Mouse (Mus musculus) spleen, postnatal 36 days (tissue): ENCODE measurements at regions not wholly inside any gene's neighbourhood (a gene's known extent, or its start where the extent isn't known, plus 50 kb on each side); places are given as distances from the start of the nearest gene placed in this dataset.

Experiments used
- DNase-seq, 2 experiments: peaks; one replicate each; pipeline ENCODE4 v3.0.0; 2022; ENCODE audit warnings: low spot score in 2 of 2, mixed read lengths in 1 of 2

DNA sequence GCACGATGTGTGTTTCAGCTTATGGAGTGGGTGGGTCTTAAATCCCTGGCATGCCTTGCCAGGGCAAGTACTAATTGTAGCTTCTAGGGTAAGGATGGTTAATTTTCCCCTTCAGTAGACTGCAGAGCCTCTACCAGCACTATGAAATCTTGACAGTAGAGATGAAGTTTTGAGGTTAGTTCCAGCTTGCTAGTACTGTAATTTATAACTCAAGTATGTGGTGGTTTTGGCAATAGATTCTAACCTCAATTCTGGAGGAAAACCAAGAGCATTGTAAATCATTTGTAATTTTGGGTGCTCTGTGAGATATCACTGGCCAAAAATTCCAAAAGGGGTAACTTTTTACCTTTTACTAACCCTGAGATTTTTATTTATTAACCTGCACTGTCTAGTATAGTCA, 164.3 kb upstream of the Ednrb start:
- DNase-seq: no peak

DNA sequence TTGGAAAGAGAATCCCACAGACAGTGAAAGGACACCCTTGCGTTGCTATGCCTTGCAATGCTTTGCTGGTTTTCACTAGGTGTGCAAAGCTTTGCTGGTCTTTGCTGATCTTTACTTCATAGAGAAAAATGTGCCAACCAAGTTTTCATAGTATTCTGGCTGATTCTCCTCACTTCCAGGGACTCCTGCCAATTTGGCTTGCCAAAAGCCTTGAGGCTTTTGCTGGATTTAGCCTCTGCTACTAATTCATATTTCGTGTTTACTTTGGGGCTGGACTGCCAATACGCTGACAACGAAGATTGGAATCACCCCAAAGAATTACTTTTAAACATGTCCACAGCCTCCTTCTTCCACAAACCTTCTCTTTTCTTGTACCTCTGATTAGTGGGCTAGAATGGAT, 162.2 kb upstream of the Ednrb start:
- DNase-seq: no peak

DNA sequence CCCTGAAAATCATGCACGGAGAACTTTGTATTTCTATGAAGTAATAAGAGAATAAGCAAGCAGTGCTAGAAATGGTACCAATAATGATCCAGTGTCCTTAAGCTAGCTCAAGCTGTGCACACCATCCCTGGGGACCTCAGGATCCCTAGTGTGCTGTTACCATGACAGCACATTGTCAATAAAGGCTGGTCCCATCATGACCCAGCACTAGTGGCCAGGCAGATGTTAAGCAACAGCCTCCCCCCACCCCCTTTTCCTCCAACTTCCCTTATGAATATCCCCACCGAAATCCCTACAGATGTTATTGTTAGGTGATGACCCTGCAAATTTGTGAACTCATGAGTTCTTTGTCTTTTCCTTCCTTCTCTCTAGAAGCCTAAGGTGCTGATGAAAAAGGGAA, 160.9 kb upstream of the Ednrb start:
- DNase-seq: no peak

DNA sequence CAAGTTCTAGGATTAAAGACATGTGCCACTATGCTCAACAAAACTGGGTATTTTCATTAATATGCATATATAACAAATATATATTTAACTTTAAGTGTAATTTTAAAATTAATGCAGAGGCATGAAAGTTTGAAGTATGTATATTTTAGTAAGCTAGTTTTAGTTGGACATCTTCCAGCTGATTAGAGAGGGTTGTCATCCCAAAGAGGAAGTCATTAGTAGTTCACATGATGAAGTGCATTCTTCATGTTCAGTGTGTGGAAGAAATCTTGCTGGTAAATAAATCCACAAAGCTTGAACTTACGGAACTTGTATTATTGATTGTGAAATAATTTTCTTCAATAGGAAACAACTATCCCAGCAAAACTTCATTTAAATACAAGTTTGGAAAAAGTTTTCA, 158.2 kb upstream of the Ednrb start:
- DNase-seq: no peak

DNA sequence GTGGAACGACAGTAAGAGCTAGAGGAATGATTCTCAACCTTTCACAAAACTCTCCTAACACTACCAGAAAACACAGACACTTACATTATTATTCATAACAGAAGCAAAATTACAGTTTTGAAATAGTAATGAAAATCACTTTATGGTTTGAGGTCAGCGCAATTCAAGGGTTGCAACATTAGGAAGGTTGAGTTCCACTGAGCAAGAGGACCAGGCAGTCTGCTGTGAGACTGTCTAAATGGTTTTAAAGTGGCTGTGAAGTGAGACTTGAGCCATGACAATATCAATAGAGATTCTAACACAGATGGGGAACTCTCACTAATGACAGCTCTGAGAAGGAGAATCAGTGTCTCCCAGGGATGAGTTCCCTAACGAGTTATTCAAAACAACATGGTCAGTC, 146.2 kb upstream of the Ednrb start:
- no peak for DNase-seq

DNA sequence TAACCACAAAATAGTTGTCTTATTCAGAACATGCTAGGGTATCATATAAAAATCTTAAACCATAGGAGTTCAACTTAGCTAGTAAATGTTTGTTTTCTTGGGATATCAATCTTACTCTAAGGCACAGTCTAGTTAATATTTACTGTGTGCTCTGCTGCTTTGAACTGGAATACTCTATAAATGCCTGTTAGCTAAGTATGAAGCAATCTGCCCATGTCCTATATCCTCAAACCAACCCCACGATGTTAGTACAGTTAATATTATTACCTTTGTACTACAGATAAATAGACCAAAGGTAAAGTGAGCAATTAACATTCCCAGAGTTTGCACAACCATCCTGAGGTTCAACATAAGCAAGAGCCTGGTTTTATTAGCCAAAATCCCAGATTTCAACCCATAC, 145.7 kb upstream of the Ednrb start:
- no peak for DNase-seq

DNA sequence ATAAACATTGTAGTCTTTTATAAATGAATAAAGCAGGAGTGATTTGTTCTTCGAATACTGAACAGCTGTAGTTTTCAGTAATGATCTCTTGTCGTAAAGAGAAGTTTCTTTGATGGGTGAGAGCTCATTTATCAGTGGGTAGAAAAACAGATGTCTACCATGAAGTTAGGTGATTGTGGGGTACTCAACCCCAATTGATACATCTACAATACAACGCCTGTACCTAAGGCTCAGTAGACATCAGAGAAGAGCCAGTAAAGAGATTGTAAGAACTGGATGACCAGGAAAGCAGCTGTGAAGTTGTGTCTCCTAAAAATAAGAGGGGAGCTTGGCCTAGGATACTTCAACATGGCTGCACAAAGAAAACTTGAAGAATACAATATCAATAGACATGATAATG, 143.1 kb upstream of the Ednrb start:
- DNase-seq: no peak

DNA sequence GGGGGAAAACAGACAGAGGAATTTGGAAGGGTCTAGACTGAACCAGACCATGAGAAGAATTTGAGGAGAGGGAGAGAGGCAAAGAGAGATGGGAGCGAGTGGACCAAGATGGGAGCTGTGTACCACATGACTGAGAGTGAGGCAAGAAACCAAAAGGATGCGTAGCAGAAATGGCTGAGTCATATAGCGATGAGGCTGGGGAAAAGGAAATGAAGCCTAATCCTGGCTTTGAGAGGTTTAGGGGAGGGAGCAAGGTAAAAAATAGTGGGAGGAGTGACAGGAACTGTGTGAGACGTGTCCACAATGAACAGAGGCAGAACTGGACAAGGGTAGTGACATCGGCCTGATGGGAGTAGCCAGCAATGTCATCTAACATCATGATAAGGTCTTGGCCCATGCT, 140.1 kb upstream of the Ednrb start:
- DNase-seq: no peak

DNA sequence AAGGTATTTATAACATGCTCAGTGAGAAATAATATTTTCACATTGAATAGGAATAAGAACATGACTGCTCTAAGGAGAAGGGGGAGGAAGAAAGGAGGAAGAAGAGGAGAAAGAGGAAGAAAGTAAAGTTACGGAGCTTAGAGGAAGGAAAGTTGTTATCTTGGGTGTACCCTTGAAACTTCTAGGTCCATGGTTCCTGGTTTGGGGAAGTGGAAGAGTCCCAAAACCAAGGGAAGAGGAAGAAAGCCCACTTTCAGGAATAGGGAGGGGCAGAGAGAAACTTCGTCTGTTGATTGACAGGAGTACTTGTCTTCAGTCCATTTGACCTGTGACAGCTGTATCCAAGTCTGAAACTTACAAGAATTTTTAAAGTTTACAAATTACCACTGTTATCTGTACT, 134.6 kb upstream of the Ednrb start:
- no peak for DNase-seq

DNA sequence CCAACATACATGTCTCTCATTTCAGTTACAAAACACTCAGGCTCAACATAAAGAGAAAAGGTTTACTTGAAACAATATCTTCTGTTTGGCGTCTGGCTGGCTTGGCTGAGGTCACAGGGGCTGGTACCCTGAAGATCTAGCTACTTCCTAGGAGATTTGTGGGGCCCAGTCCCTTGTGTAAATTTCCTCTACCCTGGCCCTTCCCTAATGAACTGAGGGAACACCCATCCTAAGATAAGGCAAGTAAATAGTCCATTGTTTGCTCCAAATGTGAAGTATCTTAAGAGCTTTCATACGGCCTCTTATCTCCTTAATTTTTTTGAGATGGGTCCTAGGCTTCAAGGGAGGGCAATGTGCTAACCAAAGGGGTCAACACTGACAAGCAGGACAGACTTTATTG, 133.6 kb upstream of the Ednrb start:
- DNase-seq: no peak

DNA sequence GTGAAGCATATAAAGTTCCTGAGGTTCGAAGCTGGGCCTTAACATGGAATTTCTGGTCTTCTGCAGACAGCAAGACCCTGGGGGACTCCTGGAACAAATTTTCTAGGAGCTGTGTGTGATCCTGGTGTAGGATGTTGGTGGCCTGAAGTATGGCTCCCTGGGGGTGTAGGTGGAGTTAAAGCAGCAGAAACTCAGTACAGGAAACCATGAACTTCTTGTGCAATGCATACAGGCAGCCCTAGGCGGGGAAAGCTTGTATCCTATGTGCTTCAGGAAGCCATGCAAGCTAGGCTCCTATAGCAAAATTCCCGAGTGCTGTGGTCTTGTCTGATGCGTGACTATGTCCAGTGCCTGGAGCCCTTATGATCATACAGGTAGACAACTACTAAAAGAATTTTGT, 129.8 kb upstream of the Ednrb start:
- no peak for DNase-seq

DNA sequence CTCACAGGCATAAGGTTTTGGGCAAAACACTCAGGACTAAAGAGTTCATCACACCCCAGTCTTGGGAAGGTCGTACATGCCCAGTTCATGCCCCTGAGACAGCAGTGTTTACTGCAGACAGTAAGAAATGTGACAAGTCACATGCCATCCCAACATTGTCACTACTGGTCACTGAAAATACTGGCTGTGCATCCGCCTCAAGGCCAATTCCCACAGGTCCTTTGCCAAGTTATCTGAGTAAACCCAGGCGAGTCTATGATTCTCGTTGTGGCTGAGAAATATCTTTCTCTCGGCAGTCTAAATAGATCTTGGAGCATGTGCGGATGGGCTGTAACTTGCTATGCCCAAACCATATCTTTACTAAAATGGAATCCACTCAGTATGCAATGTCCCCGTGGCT, 128.9 kb upstream of the Ednrb start:
- no peak for DNase-seq

DNA sequence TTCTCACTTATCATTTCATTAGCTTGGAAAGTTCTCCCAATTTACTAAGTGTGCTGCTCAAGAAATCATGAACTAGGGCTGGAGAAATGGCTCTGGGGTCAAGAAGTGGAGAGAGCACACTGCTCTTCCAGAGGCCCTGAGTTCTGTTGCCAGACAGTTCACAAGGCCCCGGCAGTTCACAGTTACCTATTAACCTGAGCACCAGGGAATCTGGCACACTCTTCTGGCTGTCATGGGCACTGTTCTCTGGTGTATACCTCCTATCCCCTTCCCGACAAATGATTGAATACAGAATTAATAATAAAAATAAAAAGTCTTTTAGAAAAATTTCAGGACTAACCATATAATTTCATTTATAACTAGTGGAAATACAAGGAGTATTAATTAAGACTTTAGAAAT, 125.1 kb upstream of the Ednrb start:
- no peak for DNase-seq

DNA sequence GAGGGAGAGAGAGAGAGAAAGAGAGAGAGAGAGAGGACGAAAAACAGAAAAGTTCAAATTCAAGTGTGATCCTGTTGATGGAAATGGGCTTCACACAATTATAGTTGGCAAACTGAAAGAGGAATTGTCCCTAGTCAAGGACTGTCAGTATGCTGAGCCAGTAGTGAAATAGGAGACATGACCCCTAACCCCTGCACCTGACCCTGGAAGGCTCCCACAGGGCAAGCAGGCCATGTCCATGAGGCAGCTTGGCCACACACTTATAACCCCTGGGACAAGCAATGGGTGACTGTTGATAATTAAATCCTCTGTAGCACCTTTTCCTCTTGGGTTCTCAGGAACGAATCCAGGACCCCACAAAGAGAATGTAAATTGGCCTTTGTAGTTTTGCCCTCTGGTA, 122.1 kb upstream of the Ednrb start:
- no peak for DNase-seq

DNA sequence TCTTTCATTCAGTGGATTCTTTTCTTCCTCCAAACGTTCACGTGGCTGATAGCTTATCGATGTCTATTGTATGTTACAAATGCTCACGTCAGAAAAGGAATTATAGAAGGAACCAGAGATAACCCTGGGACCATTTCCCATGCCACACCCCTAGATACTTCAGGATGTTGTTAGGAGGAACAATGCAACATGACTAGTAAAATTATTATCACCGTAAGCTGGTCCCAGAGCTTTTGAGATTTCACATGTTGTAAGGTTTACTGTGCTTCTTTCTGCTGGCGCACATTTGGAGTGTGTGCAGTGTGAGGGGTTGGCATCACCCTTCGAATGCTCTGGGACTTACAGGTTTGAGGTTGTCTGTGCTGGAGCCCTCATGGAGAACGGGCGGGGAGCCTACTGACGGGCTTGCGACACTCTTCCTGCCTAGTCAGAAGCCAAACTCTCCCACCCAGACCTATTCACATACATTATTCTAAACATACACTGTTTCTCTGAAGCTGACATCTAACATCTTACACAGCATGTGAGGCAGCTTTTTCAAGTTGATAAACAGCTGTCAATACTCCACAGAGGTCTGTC, 118.2 kb upstream of the Ednrb start:
- DNase-seq: no peak

DNA sequence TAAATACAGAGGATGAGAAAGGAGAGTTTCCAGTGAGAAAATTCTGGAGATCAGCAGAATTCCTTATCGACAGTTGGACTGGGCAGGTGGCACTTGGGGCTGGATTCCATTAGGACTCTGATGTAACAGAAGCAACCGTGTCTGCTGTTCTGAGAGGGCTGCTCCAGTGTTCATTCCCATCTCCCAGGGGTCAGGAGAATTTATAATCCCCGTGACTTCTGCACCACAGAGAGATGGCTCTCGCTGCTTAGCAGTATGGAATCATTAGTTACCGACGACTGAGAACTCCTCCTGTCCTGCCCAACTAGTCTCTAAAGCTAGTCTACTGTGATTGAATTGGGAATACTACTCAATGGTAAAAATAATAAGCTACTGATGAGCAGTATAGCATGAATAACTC, 107.7 kb upstream of the Ednrb start:
- no peak for DNase-seq

DNA sequence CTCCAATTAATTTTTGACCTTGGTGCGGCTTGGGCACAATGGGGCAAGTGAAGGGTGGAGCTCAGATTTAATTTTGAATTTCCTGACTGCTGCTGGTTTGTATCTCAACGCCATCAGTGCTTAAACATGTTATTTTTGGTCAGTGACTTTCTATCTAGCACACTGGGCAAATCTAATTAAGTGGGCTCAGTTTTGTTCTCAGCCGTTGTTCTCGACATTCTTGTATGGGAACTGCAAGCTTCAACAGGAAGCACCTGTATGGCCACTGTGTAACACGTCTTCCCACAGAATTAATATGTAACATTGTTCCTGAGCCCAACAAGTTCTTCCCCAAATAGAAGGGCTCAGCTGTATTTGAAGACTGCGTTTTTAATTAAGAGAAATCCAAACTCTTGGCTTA, 105.7 kb upstream of the Ednrb start:
- peak in 1 of 2 experiments; percentile 5 for DNase-seq

DNA sequence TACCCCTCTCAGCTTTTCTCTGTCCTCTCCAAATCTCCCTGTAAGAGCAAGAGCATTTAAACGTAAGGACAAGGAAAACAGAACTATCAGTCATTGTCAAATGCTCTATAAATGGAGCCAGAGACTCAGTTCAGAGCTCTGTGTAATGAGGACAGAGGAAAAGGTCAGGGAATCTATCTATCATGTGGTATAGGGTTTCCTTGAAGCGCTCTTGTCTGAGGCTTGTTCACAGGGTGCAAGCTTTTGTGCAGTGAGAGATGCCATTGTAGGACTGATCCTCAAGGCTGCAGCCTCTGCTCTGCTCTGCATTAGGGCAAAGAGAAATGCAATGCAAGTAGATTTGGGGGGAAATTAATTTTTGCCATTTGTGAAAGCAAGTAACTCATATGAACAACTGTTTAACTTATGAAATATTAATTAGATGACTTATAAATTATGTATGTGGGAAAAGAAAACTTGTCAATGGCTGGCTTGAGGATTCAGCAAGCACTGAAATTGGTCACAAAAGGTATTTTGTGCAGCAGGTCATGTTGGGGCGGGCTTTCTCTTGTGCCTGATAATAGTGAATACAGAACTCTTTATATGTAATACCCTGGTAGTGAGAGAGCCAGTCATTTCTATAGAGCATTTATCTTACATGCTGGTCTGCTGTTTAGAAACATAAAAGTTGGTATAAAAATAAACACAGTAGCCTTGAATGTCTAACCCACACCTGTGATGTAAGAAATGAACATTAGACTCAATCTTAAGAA, 104.0 kb upstream of the Ednrb start:
- no peak for DNase-seq

DNA sequence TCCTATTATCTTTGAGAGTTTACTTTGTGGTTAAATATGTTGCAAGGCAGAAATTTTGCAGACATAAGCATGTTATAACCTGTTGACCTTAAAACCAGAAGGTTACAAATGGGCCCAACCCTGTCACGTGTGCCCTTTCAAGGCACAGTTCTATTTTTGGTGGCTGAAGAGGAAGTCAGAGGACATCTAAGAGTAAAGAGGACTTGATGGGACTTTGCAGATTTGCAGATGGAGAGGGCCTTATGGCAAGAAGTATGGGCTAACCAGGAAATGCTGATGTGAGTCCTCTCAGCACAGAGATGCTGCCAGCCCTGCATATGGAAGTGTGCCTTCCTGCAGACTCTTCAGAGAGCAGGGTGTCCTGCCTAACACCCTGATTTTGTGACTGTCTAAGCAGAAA, 101.6 kb upstream of the Ednrb start:
- DNase-seq: peak; percentile 21 to 38

DNA sequence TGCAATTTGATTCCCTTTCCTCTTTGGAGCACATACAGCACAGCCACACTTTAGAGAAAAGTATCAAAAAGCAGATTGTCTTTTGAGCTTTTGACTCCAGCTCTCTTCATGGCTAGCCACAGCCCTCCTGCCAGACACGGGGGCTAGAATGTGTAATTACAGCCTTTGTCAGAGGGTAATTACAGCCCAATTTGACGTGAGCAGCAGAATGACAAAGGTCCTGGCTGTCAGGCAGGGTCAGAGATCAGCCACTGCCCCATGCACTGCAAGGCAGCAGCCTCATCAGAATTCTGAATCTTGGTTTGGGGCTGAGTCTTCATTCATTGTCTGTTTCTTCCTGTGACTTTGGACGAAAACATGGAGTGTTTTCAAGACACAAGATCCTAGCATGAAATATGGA, 95.7 kb upstream of the Ednrb start:
- DNase-seq: no peak

DNA sequence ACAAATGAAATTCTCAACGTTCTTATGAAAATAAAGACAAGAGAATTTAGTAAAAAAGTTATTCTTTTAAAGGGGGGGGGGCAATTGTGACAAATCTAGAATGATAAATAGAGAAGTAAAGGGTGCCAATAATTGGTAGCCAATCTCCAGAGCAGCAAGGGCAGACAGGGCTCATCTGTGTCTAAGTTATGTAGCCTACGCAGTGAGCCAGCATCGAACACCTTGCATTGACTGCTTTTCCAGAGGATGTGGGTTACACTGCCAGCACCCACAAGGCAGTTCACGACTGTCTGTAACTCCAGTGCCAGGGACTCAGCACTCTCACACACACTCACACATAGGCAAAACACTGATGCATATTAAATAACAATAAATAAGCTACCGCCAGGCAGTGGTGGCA, 94.7 kb upstream of the Ednrb start:
- no peak for DNase-seq

DNA sequence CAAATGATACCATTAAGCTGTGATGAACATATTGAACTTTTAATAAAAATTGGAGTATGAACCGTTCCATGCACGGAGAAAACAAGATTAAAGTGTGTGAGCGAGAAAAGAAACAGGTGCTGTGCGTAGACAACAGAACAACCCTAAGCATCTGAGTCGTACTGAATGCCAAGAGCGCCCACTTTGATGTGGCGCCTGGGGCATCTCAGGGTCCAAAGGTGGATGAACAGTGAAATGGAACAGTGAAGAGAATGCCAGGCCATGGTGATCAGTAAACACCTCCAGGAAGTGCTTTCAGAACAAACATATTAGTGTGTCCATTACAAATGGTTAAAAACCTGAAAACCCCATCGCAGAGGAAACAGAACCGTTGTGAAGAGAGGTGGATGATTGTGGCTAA, 94.0 kb upstream of the Ednrb start:
- no peak for DNase-seq

DNA sequence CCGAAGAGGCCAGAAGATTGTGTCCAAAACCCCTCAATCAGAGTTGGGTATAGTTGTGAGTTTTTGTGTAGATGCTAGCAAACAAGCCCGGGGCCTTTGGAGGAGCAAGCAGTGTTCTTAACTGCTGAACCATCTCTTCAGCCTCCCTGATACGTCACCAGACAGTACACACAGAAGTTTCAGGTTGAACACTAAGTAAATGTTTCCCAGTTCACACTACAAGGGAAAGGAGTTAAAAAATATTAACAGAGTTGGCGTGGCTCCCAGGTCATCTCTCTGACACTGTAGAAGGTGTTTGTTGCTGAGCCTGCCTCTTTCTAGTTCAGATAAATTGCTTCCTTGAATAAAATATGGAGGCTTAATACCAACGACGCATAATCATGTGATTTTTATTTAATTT, 93.5 kb upstream of the Ednrb start:
- DNase-seq: no peak

DNA sequence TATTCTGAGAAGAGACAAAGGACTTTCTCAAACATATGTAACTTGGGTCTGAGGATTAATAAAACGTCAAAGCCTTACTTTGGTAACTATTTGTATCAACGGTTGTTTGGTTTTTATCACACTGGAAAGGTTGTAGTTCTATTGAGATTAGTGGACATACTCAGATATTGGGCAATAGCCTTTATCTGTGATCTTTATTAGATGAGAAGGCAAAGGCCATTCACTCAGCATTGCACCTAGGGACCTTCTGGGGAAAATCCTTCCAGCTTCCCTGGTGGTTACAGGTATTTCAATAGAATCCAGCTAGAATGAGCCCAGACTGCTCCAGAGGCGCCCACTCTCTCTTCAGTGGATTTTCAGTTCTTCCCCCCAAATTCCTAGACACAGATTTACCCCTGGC, 89.6 kb upstream of the Ednrb start:
- DNase-seq: no peak
